Mouse (Mus musculus) small intestine, adult 2 months (tissue): ENCODE measurements around the gene Diras2.

ENCODE experiments used
- CTCF ChIP-seq: fragments of 200-500 bp; IDR thresholded peaks from 2 replicates; pipeline ENCODE4 v1.5.1; 2012; ENCODE audit warnings: low read depth, mild to moderate bottlenecking, control low read depth, inconsistent platforms, low read length, moderate library complexity, mixed read lengths; ENCODE audit not compliant: insufficient replicate concordance, insufficient read length; ENCODE audit errors: extremely low read depth
- POLR2A ChIP-seq: fragments of 200-500 bp; IDR thresholded peaks from 2 replicates; pipeline ENCODE4 v1.6.1; 2012; ENCODE audit warnings: low read depth, mild to moderate bottlenecking, control low read depth, inconsistent platforms, low read length, moderate library complexity

GRCm38 (mm10) chr13:52529188-52529972, 1.7 kb downstream of the Diras2 start:
- no peak for TF ChIP-seq CTCF
- no peak for TF ChIP-seq POLR2A
